Mouse (Mus musculus) megakaryocyte, embryonic 14.5 days (primary cell): ENCODE results near the gene Tmem37.

Experiments
- FLI1 ChIP-seq: IDR thresholded peaks from 2 replicates; pipeline ENCODE4 v1.6.1; 2012; ENCODE audit warnings: low read length, inconsistent platforms, mixed read lengths
- GATA1 ChIP-seq: IDR thresholded peaks from 3 replicates; pipeline ENCODE4 v1.6.1; 2012; ENCODE audit warnings: mixed read lengths, low read length, inconsistent platforms, borderline replicate concordance

DNA sequence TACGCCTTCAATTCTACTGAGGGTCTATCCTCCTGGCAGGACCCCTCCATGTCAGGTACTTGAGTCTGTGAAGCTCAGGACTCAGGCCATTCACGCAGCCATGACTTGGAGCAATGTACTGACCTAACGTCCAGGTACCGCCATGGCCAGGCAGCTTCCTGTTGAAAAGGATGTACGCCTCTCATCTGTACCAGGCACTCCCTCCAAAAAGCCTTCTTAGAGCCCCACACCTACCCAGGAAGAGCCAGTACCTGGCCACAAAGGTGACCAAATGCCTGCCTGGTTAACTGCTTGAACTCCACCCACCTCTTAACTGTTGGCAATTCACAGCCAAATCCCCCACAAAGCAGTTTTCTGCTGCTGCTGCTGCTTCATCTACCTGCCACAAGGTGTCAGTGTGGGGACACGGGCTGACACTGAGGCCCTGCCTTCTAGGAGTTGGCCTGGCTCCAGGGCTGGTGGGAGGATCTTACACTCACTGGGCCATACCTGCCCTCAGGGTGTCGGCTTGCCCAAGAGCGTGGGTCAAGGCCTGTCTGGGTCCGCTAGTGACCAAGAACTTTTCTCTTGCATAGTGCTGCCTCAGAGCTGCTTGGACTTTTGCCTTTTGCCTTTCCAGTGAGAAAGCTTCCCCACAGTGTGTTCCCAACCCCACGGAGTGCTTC, 40.9 kb downstream of the Tmem37 start:
- TF ChIP-seq GATA1 (no peak), FLI1 (no peak)
